Mouse (Mus musculus) spleen, postnatal 14 days (tissue): ENCODE results near the gene Pus7.

Source experiments
- DNase-seq, 2 experiments: peaks; one replicate each; pipeline ENCODE4 v3.0.0; 2021 to 2022; ENCODE audit warnings: low spot score in 2 of 2

Pus7 gene

DNA sequence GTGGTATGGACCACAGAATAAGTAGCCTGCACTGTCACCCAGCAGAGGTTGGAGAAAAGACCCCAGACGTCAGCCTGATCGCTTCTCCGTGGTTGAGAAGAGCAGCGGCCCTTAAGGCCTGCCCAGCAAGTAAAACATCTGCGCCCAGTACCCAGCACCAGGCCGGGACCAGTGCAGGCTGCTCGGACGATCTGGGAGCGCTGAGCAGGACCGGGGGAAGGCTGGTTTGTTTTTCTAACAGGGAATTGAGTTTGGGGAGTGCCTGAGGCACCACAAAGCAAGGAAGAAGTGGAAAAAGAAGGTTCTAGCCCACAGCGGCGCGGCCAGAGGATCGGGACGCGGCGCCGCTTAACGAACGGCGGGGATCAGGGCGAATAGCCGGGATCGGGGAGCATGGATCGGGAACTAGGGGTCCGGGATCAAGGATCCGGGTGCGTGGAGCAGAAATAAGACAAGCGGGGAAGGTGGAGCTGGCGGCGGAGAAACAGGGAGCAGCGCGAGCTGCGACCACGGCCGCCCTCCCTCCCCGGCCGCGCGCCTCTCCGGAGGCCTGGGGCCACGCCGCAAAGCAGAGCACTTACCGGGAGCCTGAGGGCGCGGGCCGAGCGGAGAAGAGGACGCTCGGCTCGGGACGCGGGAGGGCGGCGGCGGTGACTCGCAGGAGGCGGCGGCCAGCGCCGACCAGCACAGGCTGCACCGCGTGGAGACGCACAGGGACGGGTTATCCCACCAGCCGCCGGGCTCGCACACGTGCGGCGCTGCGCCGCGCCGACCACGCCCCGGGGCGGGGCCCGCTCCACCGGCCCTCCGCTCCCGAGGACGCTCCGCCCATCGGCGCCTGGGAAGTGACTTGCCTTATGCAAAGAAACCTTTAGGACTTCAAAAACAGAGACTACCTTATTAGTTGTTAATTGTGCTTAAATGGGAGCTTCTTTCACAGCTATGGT is at the start of gene Pus7:
Pus7 (minus strand) TSS at position 781 of the 947 bp plus-strand sequence.
- peak; percentile 71 to 80 for DNase-seq

DNA sequence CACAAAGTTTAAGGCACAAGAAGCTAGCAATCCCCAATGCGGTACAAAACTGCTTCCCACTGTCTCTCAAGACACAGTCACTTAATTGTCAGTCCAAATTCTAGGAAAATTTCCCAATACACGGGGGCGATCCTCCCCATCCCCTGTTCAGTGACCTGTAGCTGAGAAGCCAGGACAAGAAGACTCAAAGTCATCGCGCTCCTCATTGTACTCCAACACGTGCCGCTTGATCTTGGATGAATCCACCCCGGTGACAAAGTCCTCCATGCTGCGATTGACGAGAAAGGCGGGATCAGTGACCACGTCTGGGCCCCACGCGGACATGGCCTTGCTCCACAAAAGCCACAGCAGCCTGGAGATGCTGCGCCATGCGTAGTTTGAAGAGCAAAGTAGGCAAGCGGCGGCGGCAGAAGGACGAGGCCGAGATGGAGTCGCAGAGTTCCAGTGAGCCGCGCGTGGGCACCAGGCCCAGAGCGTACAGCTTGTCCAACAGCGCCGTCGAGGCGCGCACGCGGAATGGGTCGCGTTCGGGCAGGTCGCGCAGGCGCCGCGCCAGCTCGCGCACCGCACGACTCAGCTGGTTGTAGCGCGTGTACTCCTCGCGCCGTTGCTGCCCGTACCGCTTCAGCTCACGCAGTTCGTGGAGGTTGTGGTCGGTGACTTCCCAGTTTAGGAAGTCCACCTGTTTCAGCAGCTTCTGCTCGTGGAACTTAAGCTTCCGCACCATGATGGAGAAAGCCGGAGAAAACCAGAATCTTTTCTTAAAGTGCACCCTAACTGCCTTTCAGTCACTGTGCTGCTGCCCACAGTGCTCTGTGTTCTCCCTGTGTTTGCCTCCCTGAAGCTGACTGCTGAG is 47.6 kb upstream of the Pus7 start:
- no peak for DNase-seq

DNA sequence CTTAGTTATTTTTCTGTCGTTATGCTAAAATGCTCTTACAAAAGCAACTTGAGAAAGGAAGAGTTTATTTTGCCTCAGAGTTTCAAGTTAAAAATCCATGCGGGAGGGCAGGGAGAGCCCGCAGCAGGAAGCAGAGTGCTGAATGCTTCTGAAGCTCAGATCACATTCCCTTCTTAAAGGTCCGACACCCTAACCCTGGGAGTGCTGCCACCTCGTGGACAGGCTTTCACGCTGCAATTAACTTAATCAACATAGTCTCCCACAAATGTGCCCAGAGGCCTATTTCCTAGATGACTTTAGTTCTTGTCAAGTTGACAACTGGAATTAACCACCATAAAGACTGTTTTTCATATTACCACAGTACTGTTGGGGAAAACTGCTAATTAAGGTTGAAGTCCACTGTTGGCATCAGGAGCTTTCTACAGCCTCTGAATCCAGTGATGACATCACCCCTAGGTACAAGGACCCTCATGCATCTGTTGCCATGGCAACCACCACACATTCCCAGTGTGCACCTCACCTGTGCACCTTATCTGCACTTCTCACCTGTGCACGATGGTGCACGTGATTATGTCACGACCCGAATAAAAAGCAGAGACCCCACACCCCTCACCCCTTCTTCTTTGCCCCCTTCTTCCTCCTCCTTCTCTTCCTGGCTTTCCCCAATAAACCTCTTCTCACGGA is 43.0 kb upstream of the Pus7 start:
- peak; percentile 46 to 69 for DNase-seq

DNA sequence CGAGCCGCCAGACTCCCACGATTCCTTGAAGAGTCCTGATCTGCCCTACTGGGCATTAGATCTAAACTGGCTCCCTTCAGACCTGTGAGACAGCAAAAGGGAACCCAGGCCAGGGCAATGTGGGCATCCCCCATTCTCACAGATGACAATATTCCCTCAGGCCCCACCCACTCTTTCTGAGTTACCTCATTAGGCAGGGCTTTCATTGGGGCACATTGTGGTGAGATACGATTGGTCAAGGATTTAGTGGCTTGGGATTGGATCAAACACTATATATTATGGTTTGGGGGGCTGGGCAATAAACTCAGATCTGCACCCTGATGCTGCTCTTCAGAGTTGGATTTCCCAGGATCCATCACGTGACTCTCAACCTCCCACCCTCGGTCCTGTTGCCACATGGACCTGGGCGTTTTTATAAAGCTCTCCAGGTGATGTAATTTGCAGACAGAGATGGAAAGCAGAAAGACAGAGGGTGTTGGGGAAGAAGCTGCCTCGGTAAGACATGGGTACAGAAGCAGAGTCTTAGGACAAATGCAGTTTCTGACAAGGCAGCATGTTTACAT is 40.7 kb upstream of the Pus7 start:
- DNase-seq: no peak

DNA sequence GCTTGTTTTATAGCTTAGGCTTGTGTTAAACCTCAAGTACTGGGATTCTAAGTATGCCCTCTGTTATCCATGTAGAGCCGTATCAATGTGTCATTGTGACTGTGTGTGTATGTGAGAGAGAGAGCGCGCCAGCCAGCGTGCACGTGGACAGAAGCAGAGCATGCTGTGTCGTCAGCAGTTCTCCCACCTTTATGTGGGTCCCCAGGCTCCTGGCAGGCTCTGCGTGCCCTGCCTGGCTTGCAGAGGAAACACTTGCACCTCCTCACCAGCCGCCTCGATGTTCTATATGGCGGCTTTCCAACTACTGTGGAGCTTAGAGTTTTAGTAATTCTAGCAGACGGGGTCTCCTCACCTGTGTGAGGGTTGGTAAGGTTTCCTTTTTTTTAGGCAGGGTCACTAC is 38.8 kb upstream of the Pus7 start:
- DNase-seq: no peak

DNA sequence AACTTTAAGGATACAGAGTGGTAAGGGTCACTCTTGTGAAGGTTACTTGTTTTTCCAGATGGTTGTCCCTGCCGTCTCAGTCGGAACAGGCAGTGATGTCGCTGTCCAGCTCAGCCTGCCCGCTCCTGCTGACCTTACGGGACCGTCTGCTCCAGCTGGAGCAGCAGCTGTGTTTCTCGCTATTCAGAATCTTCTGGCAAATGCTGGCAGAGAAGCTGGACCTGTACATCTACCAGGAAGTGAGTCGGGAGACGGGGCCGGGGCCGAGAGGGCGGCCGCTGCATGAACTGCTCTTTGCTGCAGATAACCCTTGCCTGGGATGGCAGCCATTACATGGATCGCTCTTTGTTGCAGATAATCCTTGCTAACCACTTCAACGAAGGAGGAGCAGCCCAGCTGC is 33.2 kb upstream of the Pus7 start:
- no peak for DNase-seq

DNA sequence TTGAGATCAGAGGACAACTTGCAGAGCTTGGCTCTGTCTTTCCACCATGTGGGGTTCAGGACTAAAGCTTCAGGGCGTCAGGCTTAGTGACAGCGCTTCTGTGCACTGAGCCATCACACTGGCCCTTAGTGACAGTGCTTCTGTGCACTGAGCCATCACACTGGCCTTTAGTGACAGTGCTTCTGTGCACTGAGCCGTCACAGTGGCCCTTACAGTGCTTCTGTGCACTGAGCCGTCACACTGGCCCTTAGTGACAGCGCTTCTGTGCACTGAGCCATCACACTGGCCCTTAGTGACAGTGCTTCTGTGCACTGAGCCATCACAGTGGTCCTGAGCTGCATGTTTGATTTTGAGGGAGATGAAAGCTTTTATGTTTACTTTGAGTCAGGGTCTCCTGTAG is 31.3 kb upstream of the Pus7 start:
- DNase-seq: no peak

DNA sequence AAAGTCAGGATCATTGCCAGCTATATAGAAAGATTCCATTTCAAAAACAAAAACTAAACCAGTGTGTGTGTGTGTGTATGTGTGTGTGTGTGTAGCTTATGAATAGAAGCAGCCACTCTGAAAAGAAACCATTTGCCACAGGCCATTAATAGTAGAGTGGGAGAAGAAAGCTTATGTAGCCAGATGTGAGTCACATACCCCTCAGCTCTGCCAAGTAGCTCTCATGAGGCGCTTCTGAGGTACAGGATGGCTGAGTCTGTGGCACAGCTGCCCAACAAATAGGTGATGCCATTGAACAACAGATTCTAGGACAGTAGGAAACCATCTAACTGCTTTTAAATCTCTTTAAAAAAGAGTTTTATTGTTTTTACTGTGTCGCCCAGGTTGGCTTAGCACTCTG is 9.2 kb upstream of the Pus7 start:
- DNase-seq: no peak

DNA sequence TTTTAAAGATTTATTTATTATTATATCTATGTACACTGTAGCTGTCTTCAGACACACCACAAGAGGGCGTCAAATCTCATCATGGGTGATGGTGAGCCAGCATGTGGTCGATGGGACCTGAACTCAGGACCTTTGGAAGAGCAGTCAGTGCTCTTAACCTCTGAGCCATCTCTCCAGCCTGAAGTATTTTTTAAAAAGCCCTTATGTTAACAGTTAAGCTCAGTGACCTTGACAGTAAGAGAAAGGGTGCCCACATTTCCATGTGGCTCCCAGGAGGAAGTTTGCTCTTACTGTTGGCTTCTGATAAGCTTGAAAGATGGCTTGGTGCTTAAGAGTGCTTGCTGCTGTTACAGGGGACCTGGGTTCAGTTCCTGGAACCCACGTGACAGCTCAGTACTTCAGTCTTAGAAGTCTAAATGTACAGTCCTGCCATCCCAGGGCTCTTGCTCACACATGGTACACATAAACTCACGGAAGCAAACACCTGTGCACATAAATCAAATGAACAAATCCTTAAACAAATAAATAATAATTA is 5.6 kb upstream of the Pus7 start:
- DNase-seq: no peak

DNA sequence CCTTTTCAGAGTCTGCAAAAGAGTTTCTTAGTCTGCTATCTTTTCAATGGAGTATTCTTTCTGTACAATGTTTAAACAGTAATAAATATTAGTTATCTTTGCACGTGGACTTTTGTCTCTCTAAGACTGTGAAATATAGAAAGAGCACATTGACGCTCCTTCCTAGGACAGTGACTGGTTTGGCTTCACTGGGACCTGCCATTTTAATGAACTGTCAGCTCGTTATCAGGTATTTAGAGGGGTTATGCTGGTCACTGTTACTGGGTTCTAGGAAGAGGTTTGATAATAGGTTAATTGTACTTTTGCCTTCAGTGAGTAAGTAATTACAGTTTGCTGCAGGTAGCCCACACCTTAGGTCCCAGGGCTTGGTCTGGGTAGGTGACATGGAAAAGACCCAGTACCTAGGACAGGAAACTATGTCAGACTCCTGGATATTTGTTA is 4.9 kb upstream of the Pus7 start:
- DNase-seq: no peak

DNA sequence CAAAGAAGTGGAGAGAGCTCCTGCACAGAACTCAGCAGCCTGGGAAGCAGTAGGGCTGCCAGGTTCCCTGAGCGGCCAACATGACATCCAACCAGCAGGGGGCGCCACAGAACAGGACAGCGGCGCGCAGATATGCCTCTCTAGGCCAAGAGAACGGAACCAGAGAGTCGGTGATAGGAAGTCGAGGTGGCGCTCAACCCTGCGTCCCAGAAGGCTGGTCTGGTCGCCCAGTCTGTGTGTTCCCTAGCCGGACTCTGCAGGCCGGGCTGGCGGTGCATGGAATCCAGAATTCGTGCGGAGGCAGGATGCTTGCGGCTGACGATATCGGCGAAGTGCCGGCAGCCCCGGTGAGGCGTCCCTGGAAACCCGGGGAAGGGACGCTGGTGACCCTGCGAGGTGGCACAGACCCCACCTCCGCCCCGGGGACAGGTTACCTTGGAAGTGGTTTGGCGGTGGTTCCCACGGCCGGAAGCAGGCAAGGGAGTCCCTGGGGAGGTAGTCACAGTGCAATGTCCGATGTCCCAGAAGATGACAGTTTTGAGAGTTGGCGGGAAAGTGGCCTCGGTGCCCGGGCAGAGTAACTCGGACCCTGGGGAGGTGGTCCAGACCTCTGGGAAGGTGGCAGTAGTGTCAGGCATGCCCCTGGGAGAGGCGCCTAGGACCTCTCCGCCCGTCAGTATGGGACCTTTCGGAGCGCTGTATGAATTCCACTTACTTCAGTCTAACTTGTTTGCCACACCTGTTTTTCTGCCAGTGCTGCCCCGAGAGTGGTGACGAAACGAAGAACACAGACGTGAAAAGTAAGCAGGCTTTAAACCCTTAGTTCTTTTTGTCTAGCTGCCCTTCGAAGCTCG is 4.3 kb upstream of the Pus7 start, which contains the start of gene Rint1:
Rint1 (plus strand) TSS at position 176 of the 854 bp plus-strand sequence.
- DNase-seq: peak; percentile 91 to 98

DNA sequence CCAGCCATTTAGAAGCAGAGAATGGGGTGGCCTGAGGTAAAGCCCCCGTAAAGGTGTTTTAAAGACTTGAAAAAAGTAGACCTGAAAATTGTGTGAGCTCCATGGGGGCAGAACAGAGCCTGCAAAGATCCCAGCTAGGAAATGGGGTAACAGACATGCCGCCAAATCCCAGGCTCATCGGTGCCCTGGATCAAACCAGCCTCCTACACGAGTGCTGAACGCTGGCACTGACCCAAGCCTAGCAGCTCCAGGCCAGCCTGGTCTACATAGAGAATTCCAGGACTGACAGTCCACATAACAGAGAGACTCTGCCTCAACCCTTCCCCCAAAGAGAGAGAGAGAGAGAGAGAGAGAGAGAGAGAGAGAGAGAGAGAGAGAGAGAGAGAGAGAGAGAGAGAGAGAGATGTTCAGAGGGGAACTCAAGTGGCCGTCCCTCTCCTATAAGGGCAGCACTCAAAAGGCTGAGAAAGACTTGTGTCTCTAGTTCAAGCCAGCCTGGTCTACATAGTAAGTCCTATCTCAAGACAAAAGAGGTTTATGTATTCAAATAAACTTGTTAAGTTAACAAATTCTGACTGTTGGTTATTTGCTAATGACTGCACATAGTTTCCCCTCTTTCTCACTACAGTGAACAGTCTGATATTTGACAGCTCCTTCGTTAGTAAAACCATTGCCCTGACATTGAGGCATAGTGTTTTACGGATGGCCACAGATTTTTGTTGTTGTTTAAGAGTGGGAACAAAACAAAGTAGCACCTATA is 1.3 kb downstream of the Pus7 start:
- no peak for DNase-seq

DNA sequence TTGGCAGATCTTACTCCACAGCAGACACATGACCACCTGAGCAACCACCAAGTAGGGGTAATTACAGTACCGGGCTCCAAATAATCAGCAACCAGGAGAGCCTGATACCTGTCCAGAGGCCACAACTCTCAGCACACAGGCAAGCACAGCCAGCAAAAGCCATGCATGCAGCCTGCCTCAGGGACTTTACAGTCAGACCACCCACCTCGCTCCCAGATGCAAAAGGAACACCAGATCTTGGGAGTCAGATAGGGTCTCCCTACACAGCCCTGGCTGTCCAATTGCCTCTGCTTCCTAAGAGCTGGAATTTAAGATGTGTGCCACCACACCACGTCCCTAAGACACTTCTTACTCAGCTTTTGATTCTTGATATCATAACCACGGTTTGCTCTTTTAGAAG is 2.3 kb downstream of the Pus7 start:
- no peak for DNase-seq

DNA sequence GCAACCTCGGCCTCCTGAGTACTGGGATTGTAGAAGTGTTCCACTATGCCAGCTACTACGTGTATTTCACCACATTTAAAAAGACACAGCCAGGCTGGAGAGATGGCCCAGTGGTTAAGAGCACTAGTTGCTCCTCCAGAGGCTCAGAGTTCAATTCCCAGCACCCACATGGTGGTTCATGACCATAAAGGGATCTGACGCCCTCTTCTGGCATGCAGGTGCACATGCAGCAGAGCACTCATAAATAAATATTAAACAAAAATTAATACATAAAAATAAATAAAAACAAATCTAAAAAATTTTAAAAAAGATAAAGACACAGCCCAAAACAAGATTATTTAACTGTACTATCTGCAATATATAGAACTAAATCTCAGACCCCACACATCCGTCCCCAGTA is 3.0 kb downstream of the Pus7 start:
- no peak for DNase-seq

DNA sequence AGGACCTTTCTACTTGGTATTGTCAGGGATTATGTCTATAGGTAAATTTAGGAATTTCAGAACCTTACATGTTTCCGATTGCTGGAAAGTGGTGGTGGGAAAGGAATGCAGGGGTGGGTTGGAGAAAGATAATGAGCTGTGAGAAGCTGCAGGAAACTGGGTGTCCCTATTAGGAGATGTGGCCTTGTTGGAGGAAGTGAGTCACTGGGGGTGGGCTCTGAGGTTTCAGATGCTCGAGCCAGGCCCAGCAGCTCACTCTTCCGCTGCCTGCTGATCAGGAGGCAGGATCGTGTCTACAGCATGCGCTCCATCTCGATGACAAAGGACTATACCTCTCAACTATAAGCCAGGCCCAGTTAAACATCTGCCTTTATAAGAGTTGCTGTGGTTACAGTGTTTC is 9.3 kb downstream of the Pus7 start:
- DNase-seq: no peak

DNA sequence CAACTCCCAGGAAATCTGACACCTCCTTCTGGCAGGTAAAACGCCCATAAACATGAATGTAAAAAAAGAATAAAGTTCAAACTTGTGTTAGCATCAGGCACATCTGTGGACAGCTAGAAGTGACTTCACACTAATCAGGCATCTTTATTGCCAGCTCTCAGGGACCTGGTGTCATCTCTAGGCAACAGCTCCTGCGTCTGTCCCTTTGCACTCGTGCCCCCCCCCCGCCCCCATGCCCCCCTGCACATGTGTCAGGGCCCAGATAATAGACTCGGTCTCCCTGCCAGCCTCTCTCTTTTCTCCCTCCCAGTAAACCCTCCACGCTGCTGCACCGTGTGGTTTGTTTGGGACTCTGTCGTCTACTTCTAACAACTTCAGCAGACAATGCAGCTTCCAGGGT is 12.4 kb downstream of the Pus7 start:
- DNase-seq: no peak

DNA sequence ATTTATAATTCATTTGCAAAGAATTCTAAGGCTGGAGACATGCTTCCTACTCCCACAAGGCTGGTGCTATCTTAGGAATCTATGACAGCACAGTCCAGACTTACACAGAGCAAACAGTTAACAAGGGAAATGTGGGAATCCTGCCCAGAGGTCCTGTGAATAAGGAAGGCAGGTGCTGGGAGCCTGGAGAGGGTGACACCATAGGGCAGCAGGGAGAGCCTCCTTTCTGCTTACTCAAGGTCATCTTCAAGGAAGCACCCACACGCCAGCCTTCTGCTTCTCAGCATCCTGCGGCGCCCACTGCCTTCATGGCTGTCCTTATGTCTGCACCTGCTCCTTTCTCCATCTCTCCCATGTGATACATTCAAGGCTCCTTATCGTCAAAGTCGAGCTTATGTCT is 19.0 kb downstream of the Pus7 start:
- DNase-seq: no peak

DNA sequence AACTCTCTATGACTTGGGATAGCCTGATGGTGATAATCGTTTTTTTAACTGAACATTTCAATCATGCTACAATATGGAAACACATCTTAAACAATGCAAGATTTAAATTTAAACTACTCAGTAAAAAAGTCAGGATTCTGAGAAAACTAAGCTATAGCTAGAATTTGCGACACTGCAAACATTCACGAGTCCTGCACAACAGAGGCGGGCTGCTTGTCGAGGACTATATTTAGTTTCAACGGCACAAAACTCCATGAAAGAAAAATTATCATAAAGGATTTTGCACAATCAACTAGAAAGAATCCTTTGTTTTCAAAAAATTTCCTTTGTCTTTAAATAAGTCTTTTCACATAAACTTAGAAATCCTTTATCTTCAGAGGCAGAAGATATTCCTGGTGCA is 21.0 kb downstream of the Pus7 start:
- no peak for DNase-seq

DNA sequence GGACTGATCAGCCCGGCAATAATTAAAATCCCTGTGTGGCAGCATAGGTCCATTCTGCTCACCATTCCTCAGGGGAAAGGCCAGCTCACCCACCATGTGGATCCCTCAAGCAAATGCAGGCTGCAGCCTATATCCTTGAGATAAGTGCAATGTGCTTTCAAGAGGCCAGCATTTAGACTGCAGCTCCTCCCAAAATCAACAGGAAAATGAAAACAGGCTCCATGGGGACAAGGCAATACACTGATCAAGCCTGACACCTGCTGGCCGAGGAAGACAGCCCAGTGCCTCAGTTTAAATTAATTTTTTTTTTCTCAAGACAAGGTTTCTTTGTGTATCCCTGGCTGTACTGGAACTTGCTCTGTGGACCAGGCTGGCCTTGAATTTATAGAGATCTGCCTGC is 24.9 kb downstream of the Pus7 start:
- DNase-seq: peak in 1 of 2 experiments; percentile 8

DNA sequence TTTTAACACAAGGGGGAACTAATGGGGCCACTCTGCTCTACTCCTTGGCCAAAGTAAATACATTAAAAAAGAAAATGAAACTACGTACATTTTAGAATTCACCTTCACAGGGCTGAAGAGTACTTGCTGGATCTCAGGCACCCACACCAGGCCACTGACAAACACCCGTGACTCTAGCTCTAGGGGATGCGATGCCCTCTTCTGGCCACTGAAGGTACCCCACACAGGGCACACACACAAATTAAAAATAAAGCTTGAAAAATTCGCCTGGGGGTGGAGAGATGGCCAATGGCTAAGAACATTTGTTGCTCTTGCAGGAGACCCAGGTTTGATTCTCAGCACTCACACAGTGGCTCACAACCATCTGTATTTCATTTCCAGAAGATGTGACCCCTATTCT is 27.1 kb downstream of the Pus7 start:
- no peak for DNase-seq
